Mouse (Mus musculus) limb, embryonic 11.5 days (tissue): ENCODE measurements around the gene Coro2a. TPM values are rescaled to one million over a fixed set of nuclear protein-coding genes. Genes with fewer than 3 reads are reported as not detected.
A peak's percentile ranks its signal among the peaks of the same experiment; 100 is the strongest.

Source experiments
- ATAC-seq: fragments of 200-750 bp; cut with Nextera tagmentation; 2 replicates; pipeline ENCODE4 v1.8.0; 2017; ENCODE audit warnings: low read depth; ENCODE audit not compliant: insufficient number of reproducible peaks, low FRiP score, low TSS enrichment
- DNase-seq: peaks from one replicate; pipeline ENCODE4 v3.0.0-alpha.2; 2015; ENCODE audit warnings: low spot score
- H3K27ac ChIP-seq: fragments of 300-500 bp; sonication (generic); replicated peaks from 2 replicates; pipeline ENCODE4 v1.5.1; 2014; ENCODE audit warnings: low read depth, mild to moderate bottlenecking, low read length
- H3K27me3 ChIP-seq: fragments of 300-500 bp; sonication (generic); 2 replicates; pipeline ENCODE4 v1.6.1; 2014; ENCODE audit warnings: mild to moderate bottlenecking, low read length, mixed read lengths; ENCODE audit not compliant: control insufficient read depth, insufficient read depth
- H3K36me3 ChIP-seq: fragments of 300-500 bp; sonication (generic); 2 replicates; pipeline ENCODE4 v1.6.1; 2014; ENCODE audit warnings: mild to moderate bottlenecking, low read length, moderate library complexity, mixed read lengths; ENCODE audit not compliant: control insufficient read depth, insufficient read depth
- H3K4me1 ChIP-seq: fragments of 300-500 bp; sonication (generic); 2 replicates; pipeline ENCODE4 v1.6.1; 2014; ENCODE audit warnings: low read length, mixed read lengths; ENCODE audit not compliant: control insufficient read depth, insufficient read depth
- H3K4me2 ChIP-seq: fragments of 300-500 bp; sonication (generic); 2 replicates; pipeline ENCODE4 v1.6.1; 2014; ENCODE audit warnings: low read depth, mild to moderate bottlenecking, moderate library complexity; ENCODE audit not compliant: severe bottlenecking
- H3K4me3 ChIP-seq: fragments of 300-500 bp; sonication (generic); 2 replicates; pipeline ENCODE4 v1.5.1; 2014; ENCODE audit warnings: low read depth, low read length
- H3K9ac ChIP-seq: fragments of 300-500 bp; sonication (generic); 2 replicates; pipeline ENCODE4 v1.6.1; 2014; ENCODE audit warnings: mild to moderate bottlenecking, low read length
- H3K9me3 ChIP-seq: fragments of 300-500 bp; sonication (generic); 2 replicates; pipeline ENCODE4 v1.6.1; 2016; ENCODE audit warnings: low read length; ENCODE audit not compliant: control insufficient read depth
- WGBS: fragments of 180-500 bp; shearing (Covaris S2); extraction: QIAGEN DNeasy Blood & Tissue Kit; methylation state at CpG from one replicate; pipeline ENCODE4 v1.1.7; 2014; 5-methylcytosine and 5-hydroxymethylcytosine counted together
- polyA plus RNA-seq: library from polyadenylated mRNA; unstranded; fragments of >200 nt; fragmentation: Nextera tagmentation; extraction: Ambion mirVana; gene quantifications from 2 replicates; pipeline ENCODE4 v1.2.1, GENCODE M21; 2014

The Coro2a gene
- polyA plus RNA-seq, 1 experiment from 2014 or later = 1.7 TPM

GRCm38 (mm10) chr4:46495543-46495942 lies 106.5 kb downstream of the Coro2a start:
- H3K27ac ChIP-seq = no peak overlapping the region
- WGBS = 85% methylated on average over 12 of the region's 12 CpGs
- H3K9ac ChIP-seq = no peak overlapping the region
- no peak overlapping the region for H3K4me3 ChIP-seq
- DNase-seq (no peak), ATAC-seq (no peak)
- H3K4me2 ChIP-seq = no peak overlapping the region
- no peaks in the 10 kb centered on the region for H3K4me1 ChIP-seq
- H3K36me3 ChIP-seq = peaks cover 11% of the 10 kb centered on the region; the same call in 1 of the 2 replicates
- no peaks in the 10 kb centered on the region for H3K9me3 ChIP-seq
- H3K27me3 ChIP-seq = no peaks in the 10 kb centered on the region

- WGBS = 90% methylated on average over 6 of the region's 6 CpGs
- peaks cover 4% of the 10 kb centered on the region; the same call in 1 of the 2 replicates for H3K36me3 ChIP-seq
- no peak for ATAC-seq
Measured at GRCm38 (mm10) chr4:46493071-46493470, 108.9 kb downstream of the Coro2a start.

GRCm38 (mm10) chr4:46489028-46489925 lies 112.7 kb downstream of the Coro2a start, which contains the start of gene Nans:
Gene Nans, plus strand, starts transcription at chr4:46489248.
- under 1% methylated on average over 58 of the region's 58 CpGs for WGBS
- Histone ChIP-seq H3K4me1 (peaks cover 3% of the 10 kb centered on the region; the same call in 1 of the 2 replicates), H3K27ac (0 out of 2 replicates have a peak within 1 kb of the TSS, but pooled peaks have one; percentile 14), H3K4me2 (peak within 1 kb of the TSS; percentile 80), H3K4me3 (peak within 1 kb of the TSS; percentile 86), H3K36me3 (no peaks in the 10 kb centered on the region; the same call in 1 of the 2 replicates), H3K27me3 (no peaks in the 10 kb centered on the region), H3K9ac (peak within 1 kb of the TSS; percentile 82), H3K9me3 (no peaks in the 10 kb centered on the region)
- DNase-seq (peak; percentile 95), ATAC-seq (peak; percentile 97)

More at GRCm38 (mm10) chr4:46493071-46493470, 108.9 kb downstream of the Coro2a start:
- Histone ChIP-seq H3K9me3 (no peaks in the 10 kb centered on the region), H3K27ac (no peak overlapping the region), H3K4me1 (peaks cover 3% of the 10 kb centered on the region; the same call in 1 of the 2 replicates), H3K4me2 (no peak overlapping the region), H3K9ac (no peak overlapping the region), H3K4me3 (no peak overlapping the region), H3K27me3 (no peaks in the 10 kb centered on the region)
- no peak for DNase-seq

- H3K9ac ChIP-seq = no peak overlapping the region
- H3K36me3 ChIP-seq = no peaks in the 10 kb centered on the region
- no peak for ATAC-seq
- no peak overlapping the region for H3K27ac ChIP-seq
- H3K4me2 ChIP-seq = no peak overlapping the region
- no peaks in the 10 kb centered on the region for H3K27me3 ChIP-seq
- no peaks in the 10 kb centered on the region for H3K9me3 ChIP-seq
- DNase-seq = no peak
- peaks cover 3% of the 10 kb centered on the region; the same call in 1 of the 2 replicates for H3K4me1 ChIP-seq
- no peak overlapping the region for H3K4me3 ChIP-seq
- 95% methylated on average over 5 of the region's 5 CpGs for WGBS
Measured at GRCm38 (mm10) chr4:46487348-46487747, 114.7 kb downstream of the Coro2a start.

Other genes starting within 250 kb of the Coro2a start
- 10.2 and 11.0 TPM in 2 replicates for gene Trmo, start 212.8 kb downstream of the Coro2a start, polyA plus RNA-seq
- gene Hemgn, start 188.7 kb downstream of the Coro2a start, polyA plus RNA-seq = 13.5 and 13.9 TPM in 2 replicates
- 403 and 422 TPM in 2 replicates for gene Anp32b, start 151.3 kb downstream of the Coro2a start, polyA plus RNA-seq
- 94.8 and 98.0 TPM in 2 replicates for gene Nans, start 113.0 kb downstream of the Coro2a start, polyA plus RNA-seq
- 0.36 and 0.95 TPM in 2 replicates for gene Trim14, start 66.1 kb downstream of the Coro2a start, polyA plus RNA-seq
- 0.96 and 1.7 TPM in 2 replicates for gene Tbc1d2, start 48.0 kb upstream of the Coro2a start, polyA plus RNA-seq